Mouse (Mus musculus) B cell, adult 2 months (primary cell): ENCODE measurements around the gene Gm43638.
"Not testable (repeated sequence)": the region's sequence is repeated elsewhere in the genome, so short reads cannot be mapped to it uniquely, and the experiment has no call there.

Experiments
- DNase-seq, 2 experiments: peaks; one replicate each; pipeline ENCODE4 v3.0.0; 2022

Gm43638 gene

GRCm38 (mm10) chr5:87486706-87487105, at the start of gene Gm43638:
Gm43638 (minus strand) TSS chr5:87486806.
- not testable (repeated sequence) for DNase-seq

GRCm38 (mm10) chr5:87535994-87536644, 49.5 kb upstream of the Gm43638 start:
- no peak for DNase-seq

- DNase-seq = no peak
These were observed 45.7 kb upstream of the Gm43638 start for GRCm38 (mm10) chr5:87532288-87532687.

GRCm38 (mm10) chr5:87523561-87523960, 37.0 kb upstream of the Gm43638 start:
- not testable (repeated sequence) for DNase-seq

- DNase-seq = no peak
These were observed 19.3 kb upstream of the Gm43638 start for GRCm38 (mm10) chr5:87505776-87506458.

GRCm38 (mm10) chr5:87502687-87503086, 16.1 kb upstream of the Gm43638 start:
- no peak for DNase-seq

- DNase-seq = no peak
These were observed 12.7 kb upstream of the Gm43638 start for GRCm38 (mm10) chr5:87499341-87499740.

GRCm38 (mm10) chr5:87498936-87499335, 12.3 kb upstream of the Gm43638 start:
- no peak for DNase-seq

- no peak for DNase-seq
These were observed 4.2 kb upstream of the Gm43638 start, which contains the start of gene Ugt2a1 for GRCm38 (mm10) chr5:87490771-87491170. Ugt2a1 (minus strand) TSS chr5:87490871.

- DNase-seq = no peak
These were observed 4.4 kb downstream of the Gm43638 start, which contains the start of gene Ugt2a2 for GRCm38 (mm10) chr5:87482160-87482559. Ugt2a2 (minus strand) TSS chr5:87482260.

GRCm38 (mm10) chr5:87458810-87459209, 27.8 kb downstream of the Gm43638 start:
- no peak for DNase-seq

- no peak for DNase-seq
These were observed 28.9 kb downstream of the Gm43638 start for GRCm38 (mm10) chr5:87457701-87458100.

- DNase-seq = no peak
These were observed 30.3 kb downstream of the Gm43638 start for GRCm38 (mm10) chr5:87456216-87456850.

GRCm38 (mm10) chr5:87455519-87455918, 31.1 kb downstream of the Gm43638 start:
- no peak for DNase-seq

- DNase-seq = not testable (repeated sequence)
These were observed 34.1 kb downstream of the Gm43638 start for GRCm38 (mm10) chr5:87452514-87452913.

- DNase-seq = no peak
These were observed 50.3 kb downstream of the Gm43638 start for GRCm38 (mm10) chr5:87436264-87436663.

GRCm38 (mm10) chr5:87425676-87426075, 60.9 kb downstream of the Gm43638 start:
- no peak for DNase-seq

- DNase-seq = not testable (repeated sequence)
These were observed 62.6 kb downstream of the Gm43638 start, which contains the start of gene Ugt2b38 for GRCm38 (mm10) chr5:87424041-87424440. Ugt2b38 (minus strand) TSS chr5:87424203.
